Mouse (Mus musculus): ENCODE results near the gene Prodh2. TPM values are rescaled to one million over a fixed set of nuclear protein-coding genes. Genes with fewer than 3 reads are reported as not detected.

Gene Prodh2
- polyA plus RNA-seq, 1 experiment from 2014 or later = 0.31 TPM

DNA sequence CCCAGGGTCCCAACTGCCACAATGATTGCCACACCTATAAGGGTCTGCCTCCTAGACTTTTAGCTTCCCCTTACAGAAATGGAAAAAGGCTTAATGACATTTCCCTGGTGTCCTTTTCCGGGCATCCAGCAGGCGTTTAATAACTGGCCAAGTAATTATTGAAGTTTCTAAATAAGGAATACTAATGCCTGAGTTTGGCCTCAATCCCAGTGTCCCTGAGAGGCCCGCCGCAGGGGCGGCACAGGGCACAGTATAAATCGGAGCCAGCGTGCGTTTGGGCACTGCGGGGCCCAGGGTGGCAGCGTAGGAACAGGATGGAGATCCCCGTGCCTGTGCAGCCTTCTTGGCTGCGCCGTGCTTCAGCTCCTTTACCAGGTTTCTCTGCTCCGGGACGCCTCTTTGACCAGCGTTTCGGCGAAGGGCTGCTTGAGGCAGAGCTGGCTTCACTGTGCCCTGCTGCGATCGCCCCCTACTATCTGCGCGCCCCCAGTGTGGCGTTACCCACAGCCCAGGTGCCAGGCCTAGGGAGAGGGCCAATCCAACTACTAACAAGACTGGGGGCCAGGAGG is 59.7 kb downstream of the Prodh2 start:
- H3K4me3 ChIP-seq = peak overlapping the region; percentile 60
- H3K27me3 ChIP-seq = no peaks in the 10 kb centered on the region
- H3K4me1 ChIP-seq = peaks cover 23% of the 10 kb centered on the region
- no peak for ATAC-seq
- H3K27ac ChIP-seq = peak overlapping the region; percentile 77
- H3K4me2 ChIP-seq = peak overlapping the region; percentile 84
- H3K9me3 ChIP-seq (replicated peaks) = no peaks in the 10 kb centered on the region
- peaks cover 51% of the 10 kb centered on the region for H3K36me3 ChIP-seq (ENCODE audit: poor library complexity, severe bottlenecking)
- WGBS = 8% methylated on average over 23 of the region's 23 CpGs
- H3K9ac ChIP-seq = peak overlapping the region; percentile 73

DNA sequence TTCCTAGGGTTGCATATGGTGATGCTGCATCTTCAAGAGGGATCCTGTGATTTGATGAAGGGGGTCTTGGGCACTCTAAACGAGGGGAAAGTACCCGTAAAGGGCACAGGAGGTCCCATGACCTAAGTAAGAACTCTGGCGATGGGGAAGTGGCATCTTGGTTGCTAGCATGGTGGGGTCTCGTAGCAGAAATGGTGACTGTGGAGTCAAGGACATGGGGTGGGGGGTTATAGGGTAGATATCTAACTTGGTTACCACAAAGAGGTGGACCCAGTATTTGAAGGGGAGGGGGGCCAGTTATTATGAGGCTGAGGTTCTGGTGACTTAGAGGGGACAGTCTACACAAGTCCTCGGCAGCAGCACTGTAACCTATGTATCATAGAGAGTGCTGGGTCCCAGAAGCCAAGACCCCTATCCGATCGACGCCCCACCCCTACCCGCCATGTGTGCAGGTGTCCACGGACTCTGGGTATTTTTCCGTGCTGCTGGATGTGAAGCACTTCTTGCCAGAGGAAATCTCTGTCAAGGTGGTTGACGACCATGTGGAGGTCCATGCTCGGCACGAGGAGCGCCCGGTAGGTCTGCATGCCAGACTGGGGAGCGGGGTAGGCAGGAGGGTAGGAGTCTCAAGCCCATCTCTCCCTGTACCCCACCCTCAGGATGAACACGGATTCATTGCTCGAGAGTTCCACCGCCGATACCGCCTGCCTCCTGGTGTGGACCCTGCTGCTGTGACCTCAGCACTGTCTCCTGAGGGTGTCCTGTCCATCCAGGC is 60.6 kb downstream of the Prodh2 start:
- Histone ChIP-seq H3K4me2 (peak overlapping the region; percentile 84), H3K4me1 (peaks cover 32% of the 10 kb centered on the region), H3K27ac (no peak overlapping the region; the same call in 1 of the 2 replicates), H3K27me3 (no peaks in the 10 kb centered on the region), H3K4me3 (peak overlapping the region; percentile 60), H3K36me3 (ENCODE audit: poor library complexity, severe bottlenecking) (peaks cover 42% of the 10 kb centered on the region), H3K9ac (peak overlapping the region; percentile 73; the same call in 1 of the 2 replicates), H3K9me3 (replicated peaks) (no peaks in the 10 kb centered on the region)
- 86% methylated on average over 22 of the region's 22 CpGs for WGBS
- ATAC-seq = no peak

DNA sequence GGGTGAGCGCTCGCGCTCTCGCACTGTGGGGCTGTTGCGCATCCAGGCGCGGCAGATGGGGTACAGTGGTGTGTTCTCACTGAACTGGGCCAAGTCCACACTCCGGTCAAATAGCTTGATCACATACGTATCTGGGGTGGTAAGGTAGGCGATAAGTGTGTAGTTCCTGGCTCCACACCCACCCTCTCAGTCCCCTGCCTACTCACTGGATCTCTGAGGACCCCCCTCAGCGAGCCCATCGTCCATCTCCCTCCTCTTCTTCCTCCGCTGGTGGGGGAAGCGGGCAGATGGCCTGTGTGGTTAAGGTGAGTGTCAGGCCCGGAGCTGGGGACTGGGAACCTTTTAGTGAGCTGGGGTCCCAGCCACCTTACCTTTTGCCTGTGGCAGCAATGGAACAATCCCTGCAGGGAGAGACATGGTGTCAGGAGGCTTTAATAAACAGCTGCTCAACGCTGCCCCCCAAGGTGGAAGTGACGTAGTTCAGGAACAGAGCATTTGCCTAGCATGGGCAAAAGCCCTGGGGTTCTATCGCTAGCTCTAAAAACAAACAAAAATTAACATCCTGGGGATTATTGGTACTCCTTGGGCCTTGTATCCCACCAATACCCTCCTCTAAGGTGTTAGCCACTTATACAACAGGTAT is 63.6 kb downstream of the Prodh2 start:
- H3K9ac ChIP-seq = no peak overlapping the region
- WGBS = 89% methylated on average over 18 of the region's 18 CpGs
- no peak overlapping the region for H3K4me2 ChIP-seq
- H3K9me3 ChIP-seq (replicated peaks) = no peaks in the 10 kb centered on the region
- H3K27ac ChIP-seq = no peak overlapping the region
- H3K4me1 ChIP-seq = peaks cover 35% of the 10 kb centered on the region
- ATAC-seq = no peak
- no peak overlapping the region for H3K4me3 ChIP-seq
- H3K36me3 ChIP-seq (ENCODE audit: poor library complexity, severe bottlenecking) = peaks cover 42% of the 10 kb centered on the region
- no peaks in the 10 kb centered on the region for H3K27me3 ChIP-seq

DNA sequence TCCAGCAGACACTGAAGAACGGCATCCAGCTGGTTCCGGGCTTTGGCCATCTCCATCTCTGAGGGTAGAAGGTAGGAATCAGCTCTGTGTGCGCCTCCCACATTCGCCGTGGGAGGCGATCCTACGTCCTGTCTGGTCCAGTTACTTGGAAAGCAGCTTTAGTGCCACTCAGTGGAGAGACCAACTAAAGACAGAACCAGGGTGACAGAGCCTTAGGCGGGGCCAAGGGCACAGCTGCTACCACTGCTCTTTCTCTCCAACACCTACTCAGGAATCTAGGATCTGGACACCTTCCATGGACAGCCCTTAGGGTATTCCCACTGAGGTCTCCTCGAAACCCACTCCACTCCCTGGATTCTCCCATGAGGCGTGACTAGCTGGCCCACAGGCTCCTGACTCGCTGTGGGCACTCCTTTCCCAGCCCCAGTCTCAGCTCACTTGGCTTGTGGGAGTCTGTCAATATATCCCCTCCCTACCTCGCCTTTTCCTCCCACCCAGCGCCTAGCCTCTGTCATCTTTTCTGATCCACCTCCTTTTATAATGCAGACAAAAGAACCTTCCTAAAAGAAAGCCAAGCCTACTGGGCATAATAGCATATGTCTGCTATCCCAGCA is 64.6 kb downstream of the Prodh2 start:
- Histone ChIP-seq H3K9me3 (replicated peaks) (no peaks in the 10 kb centered on the region), H3K4me2 (peak overlapping the region; percentile 97), H3K36me3 (ENCODE audit: poor library complexity, severe bottlenecking) (peaks cover 42% of the 10 kb centered on the region), H3K27me3 (no peaks in the 10 kb centered on the region), H3K9ac (peak overlapping the region; percentile 83; the same call in 1 of the 2 replicates), H3K27ac (no peak overlapping the region), H3K4me3 (peak overlapping the region; percentile 70), H3K4me1 (peaks cover 34% of the 10 kb centered on the region)
- WGBS = 90% methylated on average over 13 of the region's 13 CpGs
- ATAC-seq = no peak

DNA sequence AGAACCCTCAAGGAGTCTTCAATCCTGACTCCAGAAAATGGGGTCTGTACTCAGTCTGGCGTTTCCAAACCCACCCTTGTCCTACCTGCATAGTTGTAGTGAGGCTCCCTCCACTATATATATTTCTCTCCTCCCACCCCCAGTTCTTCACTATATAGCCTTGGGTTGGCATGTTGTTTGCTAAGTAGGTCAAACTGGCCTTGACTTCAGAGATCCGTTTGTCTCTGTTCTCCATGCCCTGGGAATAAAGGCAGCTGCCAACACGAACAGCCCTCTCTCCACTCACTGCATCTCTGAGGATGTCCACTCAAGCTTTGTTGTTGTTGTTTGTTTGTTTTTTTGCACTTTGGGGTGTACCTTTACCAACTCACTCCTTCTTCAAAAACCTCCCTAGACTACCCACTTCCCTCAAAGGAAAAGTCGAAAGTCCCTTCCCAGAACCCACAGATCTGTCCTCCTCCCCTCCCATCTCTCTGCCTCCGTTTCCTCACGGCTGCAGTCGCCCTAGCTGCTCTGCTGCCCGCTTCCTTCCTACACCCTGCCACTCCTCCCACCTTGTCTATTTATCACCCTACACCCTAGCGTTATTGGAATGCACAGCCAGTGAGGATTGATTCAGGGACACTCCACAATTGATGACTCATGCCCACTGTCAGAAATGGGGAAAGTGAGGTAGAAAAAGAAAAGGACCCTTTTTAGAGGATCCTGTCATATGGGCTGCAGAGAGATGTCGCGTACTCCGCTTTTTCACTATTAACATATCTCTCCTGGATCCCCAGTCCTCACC is 65.4 kb downstream of the Prodh2 start:
- ATAC-seq = peak; percentile 0; the same call in 1 of the 2 replicates
- peaks cover 40% of the 10 kb centered on the region for H3K36me3 ChIP-seq (ENCODE audit: poor library complexity, severe bottlenecking)
- peak overlapping the region; percentile 16; the same call in 1 of the 2 replicates for H3K27ac ChIP-seq
- H3K4me3 ChIP-seq = peak overlapping the region; percentile 70
- H3K9me3 ChIP-seq (replicated peaks) = no peaks in the 10 kb centered on the region
- H3K27me3 ChIP-seq = no peaks in the 10 kb centered on the region
- H3K4me2 ChIP-seq = peak overlapping the region; percentile 97
- H3K4me1 ChIP-seq = peaks cover 29% of the 10 kb centered on the region
- 18% methylated on average over 12 of the region's 12 CpGs for WGBS
- H3K9ac ChIP-seq = peak overlapping the region; percentile 83

DNA sequence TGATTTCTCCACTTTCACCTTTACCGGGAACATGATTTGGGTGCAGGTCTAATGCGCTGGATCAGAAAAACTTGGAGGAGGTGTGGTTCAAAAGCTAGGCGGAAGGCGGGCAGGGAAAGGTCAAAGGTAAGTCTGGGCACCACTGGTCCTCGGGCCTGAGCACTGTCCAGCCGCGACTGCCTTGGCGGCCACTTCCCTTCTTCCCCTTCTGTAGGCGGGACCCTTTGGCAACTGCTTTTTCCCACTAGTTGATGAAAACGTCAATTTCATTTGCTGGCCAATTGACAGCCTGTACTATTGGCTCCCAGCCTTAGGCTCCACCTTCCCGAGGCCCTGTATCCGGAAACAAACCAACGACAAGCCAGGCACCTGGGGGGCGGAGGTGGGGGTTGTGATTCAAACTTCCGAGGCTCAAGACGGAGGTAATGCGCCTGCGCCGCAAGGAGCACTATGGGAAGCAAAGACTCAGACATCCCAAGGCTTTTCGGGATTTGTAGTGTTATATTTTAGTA is 66.1 kb downstream of the Prodh2 start, which contains the start of gene Lin37:
Gene Lin37, minus strand, starts transcription at position 396 of the 512 bp plus-strand sequence.
- 1% methylated on average over 20 of the region's 20 CpGs for WGBS
- peak; percentile 88 for ATAC-seq

DNA sequence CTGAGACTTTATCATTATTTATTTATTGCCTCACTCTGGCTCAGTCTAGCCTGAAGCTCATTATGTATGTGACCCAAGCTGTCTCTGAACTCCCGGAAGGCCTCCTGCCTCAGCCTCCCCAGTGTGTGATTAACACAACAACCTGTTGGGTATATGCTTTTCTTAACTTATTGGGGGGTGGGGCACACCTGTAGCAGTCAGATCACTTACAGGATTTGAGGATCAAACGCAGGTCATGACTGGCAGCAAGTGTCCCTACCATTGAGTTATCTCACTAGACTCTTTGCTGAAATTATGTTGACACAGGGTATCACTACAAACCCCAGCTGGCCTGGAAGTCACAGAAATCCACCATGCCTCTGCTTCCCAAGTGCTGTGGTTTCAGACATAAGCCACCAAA is 66.9 kb downstream of the Prodh2 start:
- Histone ChIP-seq H3K4me1 (peaks cover 37% of the 10 kb centered on the region), H3K27me3 (no peaks in the 10 kb centered on the region), H3K9ac (no peak overlapping the region), H3K4me3 (no peak overlapping the region), H3K4me2 (peak overlapping the region; percentile 97), H3K36me3 (ENCODE audit: poor library complexity, severe bottlenecking) (peaks cover 34% of the 10 kb centered on the region), H3K9me3 (replicated peaks) (no peaks in the 10 kb centered on the region), H3K27ac (peak overlapping the region; percentile 31; the same call in 1 of the 2 replicates)
- WGBS = 56% methylated on average over 2 of the region's 2 CpGs
- ATAC-seq = no peak

More for the DNA sequence above, 66.1 kb downstream of the Prodh2 start, which contains the start of gene Lin37:
- peaks cover 34% of the 10 kb centered on the region for H3K36me3 ChIP-seq (ENCODE audit: poor library complexity, severe bottlenecking)
- H3K27ac ChIP-seq = peak within 1 kb of the TSS; percentile 31
- H3K9me3 ChIP-seq (replicated peaks) = no peaks in the 10 kb centered on the region
- H3K4me2 ChIP-seq = peak within 1 kb of the TSS; percentile 97
- H3K4me1 ChIP-seq = peaks cover 36% of the 10 kb centered on the region
- no peaks in the 10 kb centered on the region for H3K27me3 ChIP-seq
- H3K4me3 ChIP-seq = peak within 1 kb of the TSS; percentile 70
- peak within 1 kb of the TSS; percentile 83 for H3K9ac ChIP-seq

DNA sequence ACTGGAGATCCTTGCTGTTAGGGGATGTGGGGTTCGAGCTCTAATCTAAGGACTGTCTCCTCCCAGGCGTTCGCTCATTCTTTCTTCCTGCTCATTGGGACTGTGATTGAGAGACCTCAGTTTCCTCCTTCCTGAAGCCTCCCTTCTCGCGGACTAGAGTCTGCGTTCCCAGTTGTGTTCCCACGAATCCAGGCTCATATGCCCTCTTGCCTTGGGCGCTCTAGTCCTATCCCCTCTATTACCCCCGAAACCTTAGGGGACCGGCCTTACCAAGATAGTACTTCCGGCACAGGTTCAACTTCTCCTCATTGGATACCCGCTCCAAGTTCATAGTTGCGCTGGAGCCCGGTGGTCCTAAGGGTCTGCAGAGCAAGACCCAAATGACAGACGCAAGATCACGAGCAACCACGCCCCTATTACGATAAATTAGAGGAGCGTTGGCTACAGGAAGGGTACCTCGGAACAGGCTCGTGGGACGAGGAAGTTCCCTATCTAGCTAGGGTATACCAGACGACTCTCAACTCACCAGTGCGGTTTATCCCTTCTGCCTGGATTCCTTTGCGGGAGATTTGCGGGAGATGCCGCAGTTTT is 69.2 kb downstream of the Prodh2 start:
- H3K9ac ChIP-seq = peak overlapping the region; percentile 85
- no peaks in the 10 kb centered on the region for H3K27me3 ChIP-seq
- H3K4me2 ChIP-seq = peak overlapping the region; percentile 89
- peak overlapping the region; percentile 75 for H3K4me3 ChIP-seq
- WGBS = 2% methylated on average over 27 of the region's 27 CpGs
- peaks cover 37% of the 10 kb centered on the region for H3K4me1 ChIP-seq
- peaks cover 34% of the 10 kb centered on the region for H3K36me3 ChIP-seq (ENCODE audit: poor library complexity, severe bottlenecking)
- peak overlapping the region; percentile 63 for H3K27ac ChIP-seq
- ATAC-seq = peak; percentile 19; the same call in 1 of the 2 replicates
- H3K9me3 ChIP-seq (replicated peaks) = no peaks in the 10 kb centered on the region

Data from forebrain, embryonic 13.5 days (tissue).